Mouse (Mus musculus) lung, postnatal 25 days (tissue): ENCODE measurements around the gene Taf4.

Experiments
- DNase-seq: peaks from one replicate; pipeline ENCODE4 v3.0.0; 2022; ENCODE audit warnings: low spot score

The Taf4 gene

DNA sequence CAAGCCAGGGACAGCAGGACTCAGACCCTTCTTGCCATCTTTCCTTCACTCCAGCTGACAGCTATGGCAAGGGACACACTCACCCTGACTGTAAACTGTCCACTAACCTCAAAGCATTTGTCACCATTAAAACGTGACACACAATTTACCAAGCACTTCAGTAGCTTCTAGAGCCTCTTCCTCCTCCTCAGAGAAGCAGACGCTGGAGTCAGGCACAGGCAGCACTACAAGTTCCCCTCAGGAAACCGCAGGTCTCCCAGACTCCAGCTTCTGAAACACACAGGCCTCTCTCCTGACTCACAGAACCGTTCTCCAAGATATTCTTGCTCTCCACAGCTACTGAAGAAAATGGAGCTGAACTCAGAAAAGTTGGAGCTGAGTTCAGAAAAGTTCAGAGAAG is 39.4 kb downstream of the Taf4 start:
- DNase-seq, result no peak

DNA sequence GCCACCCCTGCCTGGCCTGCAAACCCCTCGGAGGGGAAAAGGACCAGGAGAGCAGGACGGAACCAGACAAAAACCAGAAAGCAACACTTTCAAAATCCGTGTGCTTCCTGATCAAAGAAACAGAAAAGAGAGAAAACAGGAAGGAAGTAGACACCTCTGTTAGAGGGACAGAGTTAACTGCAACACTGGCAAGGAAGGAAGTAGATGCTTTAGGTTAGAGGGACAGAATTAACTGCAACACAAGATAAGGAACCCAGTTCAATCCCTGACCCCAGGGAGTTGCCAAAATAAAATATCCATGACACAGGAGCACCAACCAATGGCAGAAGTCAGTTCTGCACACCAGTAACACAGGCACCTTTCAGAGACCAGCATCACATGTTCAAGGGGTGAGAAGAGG is 42.3 kb downstream of the Taf4 start:
- no peak for DNase-seq

DNA sequence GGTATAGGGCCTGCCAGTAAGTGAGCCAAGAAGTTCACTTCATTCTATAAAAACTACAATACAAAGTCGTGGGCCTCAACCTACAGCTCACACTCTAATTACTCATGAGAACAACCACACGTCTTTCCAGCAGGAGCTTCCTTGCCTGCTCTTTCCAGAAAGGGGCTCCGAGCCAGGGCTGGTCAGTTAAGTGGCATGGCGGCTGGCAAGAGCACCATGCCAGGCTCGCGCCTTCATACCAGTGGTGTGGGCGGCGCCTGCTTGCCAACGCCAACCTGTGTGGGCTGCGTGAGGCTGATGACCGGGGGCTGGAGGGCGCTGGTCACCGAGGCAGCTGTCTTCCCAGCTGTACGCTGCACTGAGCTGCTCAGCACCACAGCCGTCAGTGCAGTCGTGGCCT is 44.7 kb downstream of the Taf4 start:
- no peak for DNase-seq

DNA sequence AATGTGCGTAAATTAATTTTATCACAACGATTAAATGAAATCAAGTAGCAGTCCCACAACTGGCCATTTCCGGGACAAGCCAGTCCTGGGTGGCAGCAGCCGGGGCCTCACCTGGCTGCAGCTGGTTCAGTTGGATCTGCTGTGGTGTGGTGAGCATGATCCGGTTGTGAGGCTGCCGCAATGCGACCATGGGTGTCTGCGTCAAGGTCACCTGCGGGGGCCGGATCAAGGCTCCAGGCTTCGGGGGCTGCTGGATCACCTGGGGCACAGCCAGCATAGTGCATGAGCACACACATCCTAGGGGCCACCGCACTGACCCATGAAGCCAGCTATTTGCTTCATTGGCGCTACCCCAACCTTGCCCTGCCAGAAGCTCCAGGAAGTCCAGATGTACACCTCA is 47.3 kb downstream of the Taf4 start:
- DNase-seq, result no peak

DNA sequence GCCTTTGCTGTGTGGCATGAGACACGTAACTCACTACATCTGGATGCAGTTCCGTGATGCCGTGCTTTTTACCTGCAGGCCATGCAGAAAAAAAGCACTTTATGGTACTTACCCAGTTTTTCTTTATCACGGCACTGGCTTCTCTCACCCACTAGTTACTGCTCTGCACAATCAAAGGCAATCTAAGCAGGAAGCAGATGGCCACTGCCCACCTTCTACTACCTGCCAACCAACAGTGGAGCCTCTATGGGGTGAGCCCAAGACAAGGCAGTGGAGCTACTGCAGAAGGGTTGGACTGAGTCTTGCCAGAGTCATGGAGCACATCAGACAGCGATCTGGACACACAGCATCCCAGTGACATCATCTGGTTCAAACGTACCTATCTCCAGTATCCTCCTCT is 52.4 kb downstream of the Taf4 start:
- no peak for DNase-seq

DNA sequence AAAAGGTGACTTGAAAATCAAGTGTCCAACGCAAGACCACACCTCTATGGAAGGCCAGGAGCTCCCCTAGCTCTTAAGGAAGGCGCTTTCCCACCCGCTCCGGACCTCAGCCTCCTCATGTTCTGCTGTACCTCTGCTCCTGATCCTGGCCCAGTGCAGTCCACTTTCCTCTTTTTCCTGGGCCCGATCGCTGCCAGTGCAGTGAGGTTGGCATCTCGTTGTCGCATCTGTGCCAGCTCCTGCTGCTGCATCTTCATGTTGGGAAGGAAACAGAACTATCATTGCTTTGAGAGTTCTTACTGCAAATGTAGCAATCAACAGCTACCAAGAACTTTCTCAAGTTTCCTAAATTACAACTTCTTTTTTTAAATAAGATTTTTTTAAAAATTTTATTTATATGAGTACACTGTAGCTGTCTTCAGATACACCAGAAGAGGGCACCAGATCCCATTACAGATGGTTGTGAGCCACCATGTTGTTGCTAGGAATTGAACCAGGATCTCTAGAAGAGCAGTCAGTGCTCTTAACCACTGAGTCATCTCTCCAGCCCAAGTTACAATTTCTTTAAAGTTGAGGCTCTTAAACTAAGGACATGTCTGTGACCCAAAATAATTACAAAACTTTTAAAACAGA is 55.3 kb downstream of the Taf4 start:
- no peak for DNase-seq

DNA sequence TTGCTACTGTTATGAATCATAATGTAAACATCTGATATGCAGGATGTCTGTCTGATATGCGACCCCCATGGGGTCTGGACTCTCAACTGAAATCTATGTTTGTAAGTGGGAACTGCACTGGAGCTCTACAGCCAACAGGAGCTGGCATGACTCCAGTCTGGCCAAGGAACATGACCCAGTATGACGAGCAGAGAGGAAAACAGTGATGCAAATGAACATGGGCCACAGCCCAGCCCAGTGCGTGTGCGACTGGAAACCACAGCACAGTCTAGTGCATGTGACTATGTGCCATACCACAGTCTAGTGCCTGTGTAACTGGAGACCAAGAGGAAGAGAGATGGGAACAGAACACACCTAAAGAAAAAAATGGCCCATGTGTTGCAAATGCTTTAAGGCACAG is 56.4 kb downstream of the Taf4 start:
- DNase-seq, result no peak

DNA sequence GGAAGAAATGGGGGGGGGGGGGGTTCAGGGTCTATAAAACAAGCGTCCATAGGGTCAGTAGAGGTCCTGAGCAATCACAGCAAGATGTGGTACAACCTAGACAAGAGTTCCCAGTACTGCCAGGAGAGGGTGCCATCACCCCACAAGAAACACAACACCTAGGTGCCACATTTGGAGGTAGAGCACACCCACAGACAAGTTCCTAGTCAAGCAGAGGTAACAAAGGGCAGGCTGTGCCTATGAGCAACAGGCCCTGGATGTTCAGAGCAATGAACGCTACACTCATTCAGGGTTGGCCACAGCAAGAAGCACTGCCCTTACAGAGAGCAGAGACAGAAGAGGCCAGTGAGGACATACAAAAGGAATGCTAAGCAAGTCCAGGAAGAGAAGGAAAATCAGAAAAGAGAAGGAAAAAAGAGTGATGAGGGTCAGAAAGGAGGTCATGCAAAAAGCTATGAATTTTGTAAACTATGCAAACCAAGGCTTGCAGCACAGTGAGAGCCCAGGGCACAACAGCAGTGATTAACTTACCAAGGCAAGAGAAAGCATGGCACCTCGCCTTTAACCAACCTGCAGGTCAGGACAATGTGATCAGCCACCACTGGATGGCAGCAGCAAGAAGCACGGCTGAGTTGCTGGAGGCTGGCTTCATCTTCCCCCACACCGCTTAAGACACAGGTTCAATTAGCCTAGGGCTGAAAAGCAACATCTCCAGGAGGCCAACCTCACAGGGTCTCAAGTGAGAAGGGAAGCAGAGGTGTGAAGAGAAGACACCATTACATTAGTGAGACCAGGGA is 59.4 kb downstream of the Taf4 start:
- peak; percentile 70 for DNase-seq

DNA sequence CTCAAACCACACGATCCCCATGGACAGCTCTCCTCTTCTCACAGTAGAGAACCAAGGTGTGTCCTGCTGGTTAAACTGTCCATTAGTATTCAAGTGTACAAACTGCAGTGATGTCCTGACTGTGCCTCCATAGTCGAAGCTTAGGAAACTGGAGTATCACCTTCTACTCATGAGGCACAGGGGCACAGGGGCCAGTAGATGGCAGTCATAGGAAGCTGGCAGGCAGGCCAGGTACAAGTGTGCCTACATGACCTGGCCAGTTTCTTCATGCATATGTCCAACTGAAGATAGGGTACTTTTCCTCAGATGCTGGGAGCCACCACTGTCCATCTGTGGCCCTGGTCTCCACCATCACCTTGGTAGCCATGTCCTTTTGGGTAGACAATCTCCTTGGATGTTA is 62.2 kb downstream of the Taf4 start:
- DNase-seq, result no peak

DNA sequence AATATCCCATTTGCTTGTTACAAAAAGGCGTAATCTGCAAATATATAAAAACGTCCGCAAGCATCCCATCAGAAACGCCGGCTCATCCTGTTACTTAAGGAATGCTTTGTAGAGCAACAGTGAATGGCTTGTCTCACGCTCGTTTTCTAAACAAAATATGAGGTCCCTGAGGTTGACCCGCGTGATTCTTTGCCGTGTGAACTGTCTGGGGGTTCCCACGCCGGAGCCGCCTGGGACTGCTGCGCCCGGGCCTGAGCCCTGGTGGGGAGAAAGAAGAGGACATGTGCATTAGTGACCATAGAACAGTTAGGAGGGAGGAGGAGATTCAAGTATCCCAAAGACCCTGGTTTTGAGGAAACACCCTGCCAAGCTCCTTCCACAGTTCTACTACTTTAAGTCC is 63.1 kb downstream of the Taf4 start:
- DNase-seq, result no peak

DNA sequence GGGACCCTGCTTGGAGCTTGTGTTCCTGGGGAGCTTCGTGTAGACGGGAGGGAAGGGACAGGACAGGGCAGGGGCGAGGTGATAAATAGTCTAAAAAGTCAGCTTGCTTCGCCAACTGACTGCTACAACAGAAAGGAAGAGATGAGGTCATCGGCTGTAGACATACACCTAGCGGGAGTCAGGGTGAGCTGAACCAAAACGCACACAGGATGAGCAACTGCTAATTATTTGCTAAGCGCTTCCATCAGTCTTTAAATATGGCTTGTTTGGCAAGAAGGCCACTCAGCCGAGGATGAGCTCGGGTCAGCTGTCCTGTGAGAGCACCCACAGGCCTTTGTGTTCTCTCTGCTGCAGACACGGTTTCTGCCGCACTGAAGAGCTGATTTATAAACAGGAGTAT is 63.5 kb downstream of the Taf4 start:
- no peak for DNase-seq

DNA sequence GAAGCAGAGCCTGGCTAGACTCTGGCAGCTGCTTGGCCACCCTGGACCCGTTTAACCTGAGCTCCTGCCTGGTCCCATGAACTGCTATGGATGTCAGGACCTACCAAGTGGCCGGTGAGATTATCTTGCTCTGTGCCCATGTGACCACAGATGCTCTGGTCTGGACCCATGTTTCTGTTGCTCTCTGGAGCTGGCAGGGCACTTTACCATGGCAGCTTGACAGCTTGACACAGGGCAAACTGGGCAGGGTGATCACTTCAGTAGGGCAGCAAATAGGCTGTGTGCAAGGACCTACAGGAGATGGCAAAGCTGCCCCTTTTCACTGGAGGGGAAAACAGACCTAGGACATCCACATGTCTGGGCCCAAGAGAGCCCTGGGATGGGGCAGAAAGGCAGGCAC is 79.5 kb downstream of the Taf4 start:
- DNase-seq, result no peak

DNA sequence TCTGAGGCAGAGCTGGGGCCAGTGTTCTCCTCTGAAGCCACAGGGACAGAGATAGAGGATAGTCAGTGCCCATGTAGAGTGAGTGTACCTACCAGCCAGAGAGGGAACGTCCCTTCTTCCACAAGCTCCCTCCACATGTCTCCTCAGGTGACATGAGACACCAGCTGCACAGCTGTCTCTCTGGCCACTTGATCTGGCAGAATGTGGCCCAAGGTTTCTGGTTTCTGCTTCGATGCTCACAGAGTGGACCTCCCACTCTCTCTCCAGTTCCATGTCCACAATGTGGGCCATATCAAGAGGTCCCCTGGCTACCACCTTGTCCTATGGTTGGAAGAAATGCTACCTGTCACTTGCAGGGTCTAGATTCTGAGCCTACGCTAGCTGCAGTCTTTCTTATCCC is 85.4 kb downstream of the Taf4 start:
- no peak for DNase-seq

DNA sequence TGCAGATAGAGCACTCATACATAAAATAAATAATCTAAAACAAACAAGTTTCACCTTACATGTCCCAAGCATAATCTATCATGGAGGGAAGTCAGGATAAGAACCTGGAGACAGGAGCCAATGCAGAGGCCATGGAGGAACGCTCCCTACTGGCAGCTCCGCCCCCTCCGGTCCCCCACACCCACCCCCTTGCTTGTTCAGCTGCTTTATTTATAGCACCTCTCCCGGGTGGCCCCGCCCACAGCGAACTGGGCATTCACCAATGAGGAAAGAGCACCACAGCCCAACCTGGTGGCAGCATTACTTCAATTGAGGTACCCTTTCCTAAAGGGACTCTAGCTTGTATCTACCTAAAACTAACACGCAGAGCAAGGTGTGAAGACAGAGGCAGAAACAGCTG is 91.9 kb downstream of the Taf4 start:
- no peak for DNase-seq

DNA sequence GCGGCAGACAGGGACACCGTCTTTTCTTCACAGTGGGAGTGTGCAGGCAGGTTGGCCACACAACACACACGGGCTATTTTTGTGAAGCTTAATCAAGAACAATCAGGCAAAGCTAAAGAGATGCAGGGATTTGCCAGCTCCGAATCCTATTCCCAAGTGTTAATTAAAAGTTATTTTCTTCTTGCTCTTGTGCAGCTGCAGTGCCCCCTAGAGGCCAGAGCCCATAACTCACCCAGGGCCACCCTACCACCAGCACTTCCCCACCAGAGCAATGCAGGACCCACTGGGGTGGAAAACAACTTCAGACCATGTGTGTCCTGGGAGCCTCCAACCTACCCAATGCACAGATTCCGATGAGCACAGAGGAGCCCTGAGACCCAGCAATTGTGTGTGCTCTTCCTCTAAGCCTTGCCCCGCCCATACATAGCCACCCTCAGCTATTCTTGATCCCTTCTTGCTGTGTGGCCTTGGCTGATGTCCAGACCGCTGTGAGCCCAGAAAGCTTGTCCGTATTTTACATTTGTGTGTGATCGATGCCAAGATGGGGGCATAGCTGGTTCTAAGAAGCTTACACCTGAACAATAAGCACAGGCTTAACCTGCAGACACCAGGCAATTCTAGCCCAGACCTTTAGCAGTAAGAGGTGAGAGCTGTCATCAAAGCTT is 98.8 kb downstream of the Taf4 start:
- peak; percentile 9 for DNase-seq

DNA sequence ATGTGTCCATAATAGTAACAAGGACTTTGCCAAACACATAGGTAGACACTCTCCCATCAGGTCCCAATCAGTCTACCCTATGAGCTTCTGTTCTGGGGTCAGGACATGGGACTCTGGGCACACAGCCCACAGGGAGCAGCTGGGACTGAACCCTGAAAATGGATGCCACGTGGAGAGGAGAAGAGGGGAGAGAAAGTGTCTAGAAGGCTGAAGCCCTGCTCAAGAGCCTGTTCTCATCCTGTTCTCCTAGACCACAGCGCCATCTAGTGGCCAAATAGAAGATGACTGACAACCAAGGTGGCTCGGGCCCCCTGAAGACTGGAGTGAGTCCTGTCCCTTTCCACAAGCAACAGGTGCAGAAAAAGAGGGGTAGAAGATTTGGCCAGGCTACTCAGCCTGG is 101.3 kb downstream of the Taf4 start:
- DNase-seq, result peak; percentile 33

DNA sequence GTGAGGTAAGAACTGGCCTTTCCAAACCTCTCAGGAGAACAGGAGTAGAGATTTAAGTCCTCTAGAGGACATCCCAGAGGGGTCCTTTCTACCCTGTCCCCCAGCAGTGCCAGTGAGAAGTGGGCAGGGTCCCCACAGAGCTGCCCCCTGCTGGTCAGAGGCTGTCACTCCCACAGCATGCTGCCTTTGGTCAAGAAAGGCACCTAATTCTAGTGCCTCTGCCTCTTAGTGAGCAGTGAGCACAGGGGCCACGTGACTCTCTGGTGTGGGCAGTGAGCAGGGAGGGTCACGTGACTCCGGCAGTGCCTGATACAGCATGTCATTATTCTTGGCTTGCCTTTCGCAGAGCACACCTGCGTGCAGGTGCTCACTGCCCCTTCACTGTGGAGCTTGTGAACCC is 103.1 kb downstream of the Taf4 start:
- peak; percentile 12 for DNase-seq

DNA sequence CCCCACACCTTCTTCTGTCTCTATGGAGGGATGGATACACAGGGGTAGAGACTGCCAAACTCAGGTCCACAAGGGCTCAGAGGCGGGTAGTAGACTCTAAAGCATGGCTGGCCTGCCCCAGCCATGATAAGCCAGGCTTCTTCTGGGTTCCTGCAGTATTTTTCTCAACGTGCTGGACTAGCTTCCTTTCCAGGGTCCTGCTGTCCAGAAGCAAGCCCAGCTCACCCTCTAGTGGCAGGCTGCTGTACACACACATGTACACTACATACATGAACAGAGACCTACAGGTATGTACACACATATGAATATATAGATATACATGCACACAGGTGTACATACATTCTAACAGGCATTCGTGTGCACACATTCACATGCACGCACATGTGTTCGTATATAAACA is 103.7 kb downstream of the Taf4 start:
- DNase-seq, result no peak

DNA sequence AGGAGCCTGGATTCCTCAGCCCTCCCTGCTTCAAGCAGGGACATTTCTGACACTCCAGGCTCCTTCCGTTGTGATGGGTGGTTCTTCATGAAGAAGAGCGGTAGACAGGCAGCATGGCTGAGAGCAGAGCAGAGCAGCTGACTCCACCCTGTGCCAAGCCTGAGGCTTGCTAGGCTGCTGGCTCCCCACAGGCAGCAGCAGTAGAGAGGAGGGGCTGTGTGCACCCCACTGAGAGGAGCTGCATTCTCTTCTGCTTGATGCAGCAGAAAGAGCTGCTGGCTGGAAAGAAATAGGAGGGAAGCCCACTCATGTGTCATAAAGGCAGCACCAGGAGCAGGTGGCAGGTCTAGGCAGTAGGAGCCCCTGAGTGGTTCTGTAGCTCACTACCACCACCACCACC is 106.6 kb downstream of the Taf4 start:
- DNase-seq, result no peak

DNA sequence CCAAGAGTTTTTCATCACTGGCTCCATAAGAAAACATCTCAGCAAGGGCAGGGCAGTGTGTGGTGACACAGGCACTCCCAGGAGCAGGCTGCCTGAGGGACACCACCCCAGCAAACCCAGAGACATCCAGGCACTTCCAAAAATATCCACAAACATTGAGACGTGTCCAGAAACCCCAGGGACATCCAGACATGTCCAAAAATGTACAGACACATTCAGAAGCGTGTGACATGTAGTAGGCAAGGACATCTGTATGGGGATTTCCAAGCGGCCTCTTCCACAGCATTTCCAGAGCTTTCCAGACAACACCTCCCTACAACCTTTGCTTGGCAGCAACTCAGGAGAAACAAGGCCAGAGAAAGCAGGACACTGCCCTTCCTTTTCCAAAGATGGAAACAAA is 108.8 kb downstream of the Taf4 start:
- no peak for DNase-seq

DNA sequence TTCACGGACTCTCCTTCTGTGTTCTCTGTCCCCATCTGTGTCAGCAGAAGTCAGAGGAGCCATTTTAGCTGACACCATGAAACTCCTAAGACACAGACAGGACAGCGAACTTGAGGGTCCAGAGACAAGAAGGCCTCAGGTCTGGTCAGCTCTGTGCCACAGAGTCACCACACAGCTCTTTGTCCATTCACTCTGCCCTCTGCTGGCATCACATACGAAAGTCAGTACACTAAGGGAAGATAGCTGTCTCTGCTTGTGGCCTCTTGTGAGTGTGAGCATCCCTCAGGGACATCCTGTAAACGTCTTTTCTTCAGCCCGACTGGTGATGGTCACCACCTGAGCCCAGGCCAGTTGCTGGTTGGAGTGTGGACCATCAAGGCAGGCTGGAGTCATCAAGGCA is 111.3 kb downstream of the Taf4 start:
- DNase-seq, result no peak

DNA sequence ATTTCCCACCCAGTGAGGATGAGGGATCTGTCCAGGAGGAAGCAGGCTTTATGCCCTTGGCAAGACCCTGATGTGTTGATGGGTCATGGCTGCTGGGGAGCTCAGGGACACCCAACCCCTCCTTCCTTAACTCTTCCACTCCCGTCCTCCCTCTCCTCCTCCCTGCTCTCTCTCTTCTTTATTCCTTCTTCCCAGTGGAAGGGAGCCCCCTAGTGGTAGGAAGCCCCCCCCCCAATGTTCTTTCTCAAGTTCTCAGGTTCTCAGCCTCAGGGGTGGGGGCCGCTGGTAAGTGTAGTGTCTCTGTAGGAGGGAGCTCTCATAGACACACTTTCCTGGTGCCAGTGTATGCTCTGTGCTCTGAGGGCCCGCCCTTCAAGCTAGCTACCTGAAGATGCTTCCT is 113.2 kb downstream of the Taf4 start:
- no peak for DNase-seq

DNA sequence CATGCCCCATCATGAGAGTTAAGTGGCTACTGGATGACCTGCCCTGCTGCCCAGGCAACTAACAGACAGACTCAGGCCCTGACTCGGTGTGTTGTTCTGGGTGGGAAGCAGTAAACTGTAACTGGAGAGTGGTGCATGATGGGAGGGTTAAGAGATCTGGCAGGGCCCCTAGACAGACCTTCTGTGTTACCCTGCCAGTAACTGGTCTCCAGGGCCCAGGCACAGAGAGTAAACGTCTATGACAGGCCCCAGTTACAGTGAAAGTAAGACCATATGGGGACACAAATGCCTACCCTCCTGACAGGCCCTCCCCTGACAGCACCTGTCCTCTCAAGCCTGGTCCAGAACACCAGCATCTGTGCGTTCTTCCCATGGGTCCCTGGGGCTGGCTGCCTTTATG is 113.8 kb downstream of the Taf4 start:
- DNase-seq, result no peak
